Mouse (Mus musculus): ENCODE data around the gene Lyrm1. TPM values are rescaled to one million over a fixed set of nuclear protein-coding genes. Genes with fewer than 3 reads are reported as not detected.

Lyrm1 gene
- polyA plus RNA-seq, 1 experiment from 2014 or later, result 8.3 TPM

DNA sequence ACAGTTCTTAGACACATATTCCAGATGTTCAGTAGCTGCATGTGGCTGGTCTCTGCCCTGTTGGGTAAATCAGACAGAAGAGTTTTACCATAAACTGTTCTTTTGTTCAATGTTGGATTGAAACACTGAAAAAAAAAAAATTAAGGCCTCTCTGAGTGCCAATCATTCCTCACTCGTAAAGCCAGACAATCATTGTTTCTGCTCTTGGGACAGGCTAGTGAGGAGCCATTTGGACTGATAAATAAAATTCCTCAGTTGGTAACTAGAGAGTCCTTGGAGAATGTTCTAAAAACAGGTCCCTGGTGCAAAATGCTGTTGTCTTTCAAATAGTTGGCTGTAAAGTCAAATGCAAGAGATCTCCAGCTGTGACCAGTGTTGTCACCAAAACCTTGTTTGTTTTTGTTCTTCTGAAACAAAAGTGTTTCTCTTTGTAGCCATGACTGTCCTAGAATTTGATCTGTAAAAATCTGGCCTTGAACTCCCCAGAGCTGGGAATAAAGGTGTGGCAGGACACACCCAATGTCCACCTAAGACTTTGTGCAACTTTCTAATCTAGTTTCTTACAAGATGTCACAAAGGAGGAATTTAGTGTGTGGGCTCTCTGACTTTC is 2.7 kb downstream of the Lyrm1 start:
- H3K4me3 ChIP-seq (ENCODE audit: low read length), result no peak overlapping the region
- H3K9me3 ChIP-seq (replicated peaks; ENCODE audit: control insufficient read depth, low read length), result no peaks in the 10 kb centered on the region
- no peak overlapping the region for H3K27ac ChIP-seq (ENCODE audit: low read length)
- 42% methylated on average over 1 of the region's 1 CpGs for WGBS
- H3K9ac ChIP-seq (ENCODE audit: low read length), result no peak overlapping the region
- no peaks in the 10 kb centered on the region for H3K36me3 ChIP-seq (ENCODE audit: control insufficient read depth, insufficient read depth)
- no peak for ATAC-seq (replicated peaks; ENCODE audit: extremely low read depth, insufficient read depth, low FRiP score)
- H3K4me1 ChIP-seq (ENCODE audit: control insufficient read depth, insufficient read depth, low read length), result peaks cover 12% of the 10 kb centered on the region
- H3K27me3 ChIP-seq (ENCODE audit: control insufficient read depth, insufficient read depth, low read length), result no peaks in the 10 kb centered on the region
- H3K4me2 ChIP-seq (ENCODE audit: low read depth, low read length), result no peak overlapping the region

DNA sequence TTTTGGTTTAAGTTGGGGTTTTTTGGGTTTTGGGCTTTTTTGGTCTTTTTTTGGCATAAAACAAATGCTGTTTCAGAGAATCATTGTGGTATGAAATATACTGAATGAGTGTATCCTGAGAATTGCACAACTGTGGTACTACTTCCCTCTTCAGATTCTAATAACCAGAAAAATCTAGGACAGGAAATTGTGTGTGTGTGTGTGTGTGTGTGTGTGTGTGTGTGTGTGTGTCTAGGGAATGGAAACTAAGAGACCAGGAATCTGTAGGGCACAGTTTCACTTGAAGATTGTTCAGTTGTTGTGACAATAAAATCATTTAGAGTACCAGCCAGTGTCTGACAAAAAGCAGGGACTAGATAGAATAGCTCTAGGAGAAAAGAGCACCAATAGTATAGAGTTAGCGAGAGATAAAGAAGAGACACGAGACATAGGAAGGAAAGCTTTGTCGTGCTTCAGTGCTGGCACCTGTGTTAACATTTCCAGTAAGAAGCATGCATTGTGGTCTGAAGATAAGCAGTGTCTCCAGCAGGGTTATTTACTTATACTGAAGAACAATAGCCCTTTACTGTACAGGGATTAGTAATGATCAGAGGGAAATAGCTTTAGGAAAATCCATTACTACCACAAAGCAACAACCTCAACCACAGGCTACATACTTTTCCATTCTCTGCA is 3.9 kb downstream of the Lyrm1 start:
- ATAC-seq (replicated peaks; ENCODE audit: extremely low read depth, insufficient read depth, low FRiP score), result no peak
- no peaks in the 10 kb centered on the region for H3K36me3 ChIP-seq (ENCODE audit: control insufficient read depth, insufficient read depth)

DNA sequence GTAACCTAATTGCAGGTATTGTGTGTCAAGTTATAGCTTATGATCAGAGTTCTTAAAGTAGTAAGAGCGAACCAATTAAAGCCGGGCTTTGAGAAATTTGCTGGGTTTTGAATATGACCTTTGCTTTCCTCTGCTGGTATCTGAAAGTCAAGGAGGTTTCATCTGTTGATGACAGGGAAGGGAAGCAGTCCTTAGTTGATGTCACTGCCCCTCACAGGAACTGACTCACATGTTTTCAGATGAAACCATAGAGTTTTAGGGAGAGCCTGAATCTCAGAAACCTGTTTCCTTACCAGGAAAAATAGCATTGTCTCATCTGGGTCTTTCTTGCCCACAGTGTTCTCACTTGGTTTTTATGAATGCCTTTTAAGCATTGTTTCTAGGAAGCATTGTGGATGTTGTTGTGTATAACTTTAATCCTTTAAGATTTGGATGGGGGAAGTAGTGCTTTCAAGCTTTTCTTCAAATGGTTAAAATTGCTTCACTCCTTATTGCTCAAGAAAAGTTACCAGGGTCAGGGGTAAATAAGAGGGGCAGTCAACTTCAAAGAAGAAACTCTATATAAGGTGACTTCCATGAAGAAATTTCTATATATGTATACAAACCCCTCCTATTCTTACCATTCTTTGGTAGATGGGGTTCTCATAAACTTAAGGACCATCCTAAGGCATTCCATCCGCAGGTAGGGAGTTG is 11.0 kb downstream of the Lyrm1 start:
- H3K9ac ChIP-seq (ENCODE audit: low read length), result no peak overlapping the region
- WGBS, result 86% methylated on average over 3 of the region's 3 CpGs
- ATAC-seq (replicated peaks; ENCODE audit: extremely low read depth, insufficient read depth, low FRiP score), result no peak

More for the DNA sequence above, 3.9 kb downstream of the Lyrm1 start:
- H3K9ac ChIP-seq (ENCODE audit: low read length), result no peak overlapping the region
- no peaks in the 10 kb centered on the region for H3K27me3 ChIP-seq (ENCODE audit: control insufficient read depth, insufficient read depth, low read length)
- WGBS, result 39% methylated on average over 3 of the region's 3 CpGs
- H3K27ac ChIP-seq (ENCODE audit: low read length), result no peak overlapping the region
- no peak overlapping the region for H3K4me2 ChIP-seq (ENCODE audit: low read depth, low read length)
- H3K4me3 ChIP-seq (ENCODE audit: low read length), result no peak overlapping the region
- H3K9me3 ChIP-seq (replicated peaks; ENCODE audit: control insufficient read depth, low read length), result no peaks in the 10 kb centered on the region
- H3K4me1 ChIP-seq (ENCODE audit: control insufficient read depth, insufficient read depth, low read length), result peaks cover 8% of the 10 kb centered on the region

DNA sequence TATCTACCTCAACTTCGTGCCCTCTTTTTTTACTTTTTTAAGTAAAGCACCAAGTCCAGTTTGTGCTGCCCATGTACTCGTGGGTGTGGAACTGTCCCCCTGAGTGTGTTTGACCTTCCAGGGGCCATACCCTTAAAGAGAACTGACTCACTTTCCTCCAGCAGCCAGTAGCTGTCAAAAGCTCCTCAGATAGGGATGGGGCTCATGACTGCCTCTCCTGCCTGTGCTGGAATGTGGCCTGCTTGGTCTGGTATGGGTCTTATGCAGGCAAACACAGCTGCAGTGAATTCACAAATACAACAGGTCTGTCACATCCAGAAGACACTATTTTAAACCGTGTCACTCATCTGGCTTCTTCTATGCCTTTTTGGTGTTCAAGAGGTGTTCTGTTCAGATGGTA is 16.1 kb downstream of the Lyrm1 start:
- WGBS, result 50% methylated on average over 3 of the region's 3 CpGs
- Histone ChIP-seq H3K9ac (ENCODE audit: low read length) (no peak overlapping the region), H3K9me3 (replicated peaks; ENCODE audit: control insufficient read depth, low read length) (no peaks in the 10 kb centered on the region), H3K27me3 (ENCODE audit: control insufficient read depth, insufficient read depth, low read length) (no peaks in the 10 kb centered on the region), H3K27ac (ENCODE audit: low read length) (no peak overlapping the region), H3K36me3 (ENCODE audit: control insufficient read depth, insufficient read depth) (no peaks in the 10 kb centered on the region), H3K4me3 (ENCODE audit: low read length) (no peak overlapping the region), H3K4me1 (ENCODE audit: control insufficient read depth, insufficient read depth, low read length) (no peaks in the 10 kb centered on the region; the same call in 1 of the 2 replicates), H3K4me2 (ENCODE audit: low read depth, low read length) (no peak overlapping the region)
- ATAC-seq (replicated peaks; ENCODE audit: extremely low read depth, insufficient read depth, low FRiP score), result 0 out of 2 replicates have a peak, but pooled peaks have one; percentile 41

More for the DNA sequence above, 11.0 kb downstream of the Lyrm1 start:
- Histone ChIP-seq H3K27ac (ENCODE audit: low read length) (no peak overlapping the region), H3K36me3 (ENCODE audit: control insufficient read depth, insufficient read depth) (no peaks in the 10 kb centered on the region), H3K4me2 (ENCODE audit: low read depth, low read length) (no peak overlapping the region), H3K9me3 (replicated peaks; ENCODE audit: control insufficient read depth, low read length) (no peaks in the 10 kb centered on the region), H3K4me3 (ENCODE audit: low read length) (no peak overlapping the region), H3K27me3 (ENCODE audit: control insufficient read depth, insufficient read depth, low read length) (no peaks in the 10 kb centered on the region), H3K4me1 (ENCODE audit: control insufficient read depth, insufficient read depth, low read length) (no peaks in the 10 kb centered on the region)

DNA sequence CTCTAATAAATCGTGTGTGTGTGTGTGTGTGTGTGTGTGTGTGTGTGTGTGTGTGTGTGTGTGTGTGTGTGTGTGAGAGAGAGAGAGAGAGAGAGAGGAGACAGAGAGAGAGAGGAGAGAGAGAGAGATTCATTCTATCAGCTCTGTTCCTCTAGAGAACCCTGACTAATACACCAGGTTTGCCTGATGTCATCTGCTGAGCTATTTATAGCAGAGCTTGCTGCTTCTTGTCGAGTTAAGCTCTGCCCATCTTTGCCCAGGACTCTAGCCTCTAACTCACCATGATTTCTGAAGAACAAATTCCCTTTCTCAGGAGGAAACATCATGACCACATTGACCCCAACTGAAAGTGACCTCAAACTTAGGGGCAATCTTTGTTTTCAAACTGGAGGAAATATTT is 24.8 kb downstream of the Lyrm1 start:
- Histone ChIP-seq H3K27ac (ENCODE audit: low read length) (no peak overlapping the region), H3K4me3 (ENCODE audit: low read length) (no peak overlapping the region), H3K9me3 (replicated peaks; ENCODE audit: control insufficient read depth, low read length) (no peaks in the 10 kb centered on the region), H3K27me3 (ENCODE audit: control insufficient read depth, insufficient read depth, low read length) (no peaks in the 10 kb centered on the region), H3K4me1 (ENCODE audit: control insufficient read depth, insufficient read depth, low read length) (peaks cover 3% of the 10 kb centered on the region; the same call in 1 of the 2 replicates), H3K9ac (ENCODE audit: low read length) (no peak overlapping the region), H3K36me3 (ENCODE audit: control insufficient read depth, insufficient read depth) (no peaks in the 10 kb centered on the region), H3K4me2 (ENCODE audit: low read depth, low read length) (no peak overlapping the region)
- 28% methylated on average over 2 of the region's 2 CpGs for WGBS
- peak; percentile 82 for ATAC-seq (replicated peaks; ENCODE audit: extremely low read depth, insufficient read depth, low FRiP score)

DNA sequence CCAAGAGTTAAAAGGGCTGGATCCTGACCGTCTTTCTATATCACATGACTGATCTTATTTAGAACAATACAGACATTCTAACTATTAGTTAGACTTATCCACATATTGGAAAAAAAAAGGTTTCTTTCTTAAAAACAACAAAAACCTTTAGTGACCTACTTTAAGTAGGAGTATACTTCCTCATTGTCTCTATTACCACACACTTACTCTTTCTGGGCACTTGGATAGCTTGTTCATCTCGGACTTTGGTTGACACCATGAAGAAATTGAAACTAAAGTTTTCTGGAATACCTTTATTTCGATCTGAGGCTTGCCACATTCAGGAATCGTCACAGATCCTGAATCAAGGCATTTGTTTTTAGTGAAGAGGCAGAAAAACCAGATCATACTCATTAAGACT is 25.4 kb downstream of the Lyrm1 start:
- 69% methylated on average over 4 of the region's 4 CpGs for WGBS
- Histone ChIP-seq H3K9me3 (replicated peaks; ENCODE audit: control insufficient read depth, low read length) (no peaks in the 10 kb centered on the region), H3K9ac (ENCODE audit: low read length) (no peak overlapping the region), H3K4me3 (ENCODE audit: low read length) (no peak overlapping the region), H3K27ac (ENCODE audit: low read length) (no peak overlapping the region), H3K4me1 (ENCODE audit: control insufficient read depth, insufficient read depth, low read length) (peaks cover 3% of the 10 kb centered on the region; the same call in 1 of the 2 replicates), H3K36me3 (ENCODE audit: control insufficient read depth, insufficient read depth) (no peaks in the 10 kb centered on the region), H3K27me3 (ENCODE audit: control insufficient read depth, insufficient read depth, low read length) (no peaks in the 10 kb centered on the region), H3K4me2 (ENCODE audit: low read depth, low read length) (no peak overlapping the region)
- ATAC-seq (replicated peaks; ENCODE audit: extremely low read depth, insufficient read depth, low FRiP score), result no peak

DNA sequence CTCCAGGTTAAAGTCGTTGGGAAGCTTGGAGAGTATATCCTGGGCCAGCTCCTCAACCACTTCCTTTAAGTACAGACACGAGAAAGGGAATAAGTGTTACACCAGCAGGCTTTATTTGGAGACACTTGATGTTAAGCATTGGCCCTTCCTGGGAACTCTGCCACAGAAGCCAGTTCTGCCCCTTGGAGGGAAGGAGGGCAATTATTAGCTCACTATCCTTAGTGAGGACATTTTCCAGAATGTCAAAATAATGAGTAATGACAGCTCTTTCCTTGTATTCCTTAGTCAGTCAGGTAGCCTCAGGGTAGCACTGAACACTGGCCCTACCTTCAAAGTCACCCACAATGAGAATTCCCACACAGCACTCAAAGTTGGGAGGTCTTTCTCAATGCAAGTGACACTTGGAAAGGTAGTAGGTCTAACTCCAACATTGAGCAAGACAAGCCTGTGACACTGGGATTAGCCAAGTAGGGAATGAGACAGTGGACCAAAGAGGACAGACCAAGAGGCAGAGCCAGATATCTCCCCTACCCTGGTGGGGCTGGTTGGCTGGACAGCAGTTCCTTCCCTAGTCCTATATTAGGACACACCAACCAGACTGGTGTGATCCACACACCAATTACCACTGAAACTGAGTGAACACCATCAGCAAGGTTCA is 33.3 kb downstream of the Lyrm1 start:
- Histone ChIP-seq H3K27ac (ENCODE audit: low read length) (no peak overlapping the region), H3K4me2 (ENCODE audit: low read depth, low read length) (no peak overlapping the region), H3K9ac (ENCODE audit: low read length) (no peak overlapping the region), H3K27me3 (ENCODE audit: control insufficient read depth, insufficient read depth, low read length) (no peaks in the 10 kb centered on the region), H3K4me3 (ENCODE audit: low read length) (no peak overlapping the region), H3K9me3 (replicated peaks; ENCODE audit: control insufficient read depth, low read length) (no peaks in the 10 kb centered on the region), H3K4me1 (ENCODE audit: control insufficient read depth, insufficient read depth, low read length) (no peaks in the 10 kb centered on the region), H3K36me3 (ENCODE audit: control insufficient read depth, insufficient read depth) (no peaks in the 10 kb centered on the region)
- 41% methylated on average over 2 of the region's 2 CpGs for WGBS
- ATAC-seq (replicated peaks; ENCODE audit: extremely low read depth, insufficient read depth, low FRiP score), result no peak

DNA sequence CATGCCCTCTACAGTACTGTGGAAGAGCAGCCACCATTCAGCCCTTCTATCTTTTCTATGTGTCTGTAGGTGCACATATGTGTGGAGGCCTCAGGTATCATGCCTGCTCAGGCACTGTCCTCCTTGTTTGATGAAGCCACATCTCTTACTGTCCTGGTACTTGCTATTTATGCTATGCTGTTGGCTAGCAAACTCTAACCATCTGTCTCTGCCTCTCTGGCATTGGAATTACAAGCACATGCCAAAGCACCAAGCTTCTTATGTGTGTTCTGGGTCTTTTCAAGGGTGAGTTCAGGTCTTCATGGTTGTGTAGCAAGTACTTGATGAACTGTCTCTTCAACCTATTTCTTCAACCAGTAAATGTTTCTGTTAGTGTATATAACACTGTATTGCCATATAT is 40.7 kb downstream of the Lyrm1 start:
- H3K4me3 ChIP-seq (ENCODE audit: low read length), result no peak overlapping the region
- H3K27me3 ChIP-seq (ENCODE audit: control insufficient read depth, insufficient read depth, low read length), result no peaks in the 10 kb centered on the region
- no peaks in the 10 kb centered on the region for H3K4me1 ChIP-seq (ENCODE audit: control insufficient read depth, insufficient read depth, low read length)
- no peak for ATAC-seq (replicated peaks; ENCODE audit: extremely low read depth, insufficient read depth, low FRiP score)
- no peak overlapping the region for H3K4me2 ChIP-seq (ENCODE audit: low read depth, low read length)
- H3K27ac ChIP-seq (ENCODE audit: low read length), result no peak overlapping the region
- no peaks in the 10 kb centered on the region for H3K36me3 ChIP-seq (ENCODE audit: control insufficient read depth, insufficient read depth)
- no peak overlapping the region for H3K9ac ChIP-seq (ENCODE audit: low read length)
- H3K9me3 ChIP-seq (replicated peaks; ENCODE audit: control insufficient read depth, low read length), result no peaks in the 10 kb centered on the region

DNA sequence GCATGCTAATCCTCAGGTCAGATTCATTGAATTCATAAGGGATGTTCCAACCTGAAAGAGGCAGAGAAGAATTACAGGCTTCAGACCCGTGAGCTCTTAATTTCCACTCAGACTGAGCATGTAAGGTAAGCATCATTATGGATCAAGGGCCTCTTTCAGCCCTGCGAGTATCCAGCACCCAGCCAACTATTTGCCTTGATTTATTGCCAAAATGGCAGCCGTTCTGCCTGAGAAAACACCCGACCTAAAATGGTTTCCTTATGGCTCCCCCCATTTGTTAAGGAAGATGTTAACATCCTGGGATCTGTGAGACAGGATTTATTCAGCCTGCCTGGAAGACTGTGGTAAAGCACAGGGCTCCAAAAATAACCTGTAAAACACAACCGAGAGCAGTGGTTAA is 41.4 kb downstream of the Lyrm1 start:
- 61% methylated on average over 5 of the region's 5 CpGs for WGBS
- ATAC-seq (replicated peaks; ENCODE audit: extremely low read depth, insufficient read depth, low FRiP score), result no peak
- Histone ChIP-seq H3K9me3 (replicated peaks; ENCODE audit: control insufficient read depth, low read length) (no peaks in the 10 kb centered on the region), H3K4me1 (ENCODE audit: control insufficient read depth, insufficient read depth, low read length) (no peaks in the 10 kb centered on the region), H3K9ac (ENCODE audit: low read length) (no peak overlapping the region), H3K36me3 (ENCODE audit: control insufficient read depth, insufficient read depth) (no peaks in the 10 kb centered on the region), H3K27ac (ENCODE audit: low read length) (no peak overlapping the region), H3K4me2 (ENCODE audit: low read depth, low read length) (no peak overlapping the region), H3K27me3 (ENCODE audit: control insufficient read depth, insufficient read depth, low read length) (no peaks in the 10 kb centered on the region), H3K4me3 (ENCODE audit: low read length) (no peak overlapping the region)
